Mouse (Mus musculus): ENCODE results near the gene Spem1.

Spem1 gene

GRCm38 (mm10) chr11:69799394-69800137 is 22.4 kb downstream of the Spem1 start:
- DNase-seq = peak; percentile 64 to 67

- no peak for DNase-seq
Measured at GRCm38 (mm10) chr11:69797924-69798323, 24.1 kb downstream of the Spem1 start.

- DNase-seq = peak in 1 of 2 experiments; percentile 44
Measured at GRCm38 (mm10) chr11:69795983-69796435, 26.0 kb downstream of the Spem1 start.

GRCm38 (mm10) chr11:69795168-69795982 is 26.6 kb downstream of the Spem1 start, which contains the start of gene Chrnb1:
Chrnb1 (minus strand) TSS chr11:69795943.
- DNase-seq = peak; percentile 94 to 96

- DNase-seq = no peak
Measured at GRCm38 (mm10) chr11:69793429-69793828, 28.6 kb downstream of the Spem1 start.

- no peak for DNase-seq
Measured at GRCm38 (mm10) chr11:69791420-69791819, 30.6 kb downstream of the Spem1 start.

GRCm38 (mm10) chr11:69789431-69789830 is 32.5 kb downstream of the Spem1 start:
- DNase-seq = no peak

- DNase-seq = no peak
Measured at GRCm38 (mm10) chr11:69787306-69787705, 34.7 kb downstream of the Spem1 start.

- no peak for DNase-seq
Measured at GRCm38 (mm10) chr11:69784793-69785272, 37.1 kb downstream of the Spem1 start.

GRCm38 (mm10) chr11:69781828-69782227 is 40.2 kb downstream of the Spem1 start:
- DNase-seq = no peak

GRCm38 (mm10) chr11:69778985-69779384 is 43.0 kb downstream of the Spem1 start:
- DNase-seq = peak in 1 of 2 experiments; percentile 37

GRCm38 (mm10) chr11:69778258-69778982 is 43.6 kb downstream of the Spem1 start:
- DNase-seq = peak; percentile 64 to 74

- DNase-seq = no peak
Measured at GRCm38 (mm10) chr11:69777504-69778257, 44.3 kb downstream of the Spem1 start.

- DNase-seq = no peak
Measured at GRCm38 (mm10) chr11:69776488-69776887, 45.5 kb downstream of the Spem1 start.

GRCm38 (mm10) chr11:69775716-69776115 is 46.3 kb downstream of the Spem1 start:
- DNase-seq = peak; percentile 70 to 79

- no peak for DNase-seq
Measured at GRCm38 (mm10) chr11:69774961-69775360, 47.0 kb downstream of the Spem1 start.

All from cerebellum, postnatal 10 days (tissue).